Mouse (Mus musculus) forebrain, embryonic 16.5 days (tissue): ENCODE results near the gene Arhgef10l. TPM values are rescaled to one million over a fixed set of nuclear protein-coding genes. Genes with fewer than 3 reads are reported as not detected.

Source experiments
- ATAC-seq: fragments of 200-750 bp; cut with Nextera tagmentation; 2 replicates; pipeline ENCODE4 v1.8.0; 2017; ENCODE audit warnings: mild to moderate bottlenecking, moderate library complexity
- H3K27ac ChIP-seq: fragments of 300-500 bp; sonication (generic); 2 replicates; pipeline ENCODE4 v1.5.1; 2014; ENCODE audit warnings: low read length, control low read depth
- H3K27me3 ChIP-seq: fragments of 300-500 bp; sonication (generic); replicated peaks from 2 replicates; pipeline ENCODE4 v1.6.1; 2014; ENCODE audit warnings: low read length; ENCODE audit not compliant: control insufficient read depth, insufficient read depth
- H3K36me3 ChIP-seq: fragments of 300-500 bp; sonication (generic); 2 replicates; pipeline ENCODE4 v1.6.1; 2014; ENCODE audit not compliant: control insufficient read depth, insufficient read depth
- H3K4me1 ChIP-seq: fragments of 300-500 bp; sonication (generic); replicated peaks from 2 replicates; pipeline ENCODE4 v1.6.1; 2014; ENCODE audit warnings: low read length; ENCODE audit not compliant: control insufficient read depth, insufficient read depth
- H3K4me2 ChIP-seq: fragments of 300-500 bp; sonication (generic); 2 replicates; pipeline ENCODE4 v1.6.1; 2014; ENCODE audit warnings: mild to moderate bottlenecking, low read length, control low read depth
- H3K4me3 ChIP-seq: fragments of 300-500 bp; sonication (generic); replicated peaks from 2 replicates; pipeline ENCODE4 v1.5.1; 2014; ENCODE audit warnings: mild to moderate bottlenecking, low read length, control low read depth
- H3K9ac ChIP-seq: fragments of 300-500 bp; sonication (generic); replicated peaks from 2 replicates; pipeline ENCODE4 v1.6.1; 2014; ENCODE audit warnings: low read depth, low read length, control low read depth
- H3K9me3 ChIP-seq: fragments of 300-500 bp; sonication (generic); 2 replicates; pipeline ENCODE4 v1.6.1; 2016; ENCODE audit warnings: low read length; ENCODE audit not compliant: control insufficient read depth
- WGBS: fragments of 180-500 bp; shearing (Covaris S2); extraction: QIAGEN DNeasy Blood & Tissue Kit; methylation state at CpG from one replicate; pipeline ENCODE4 v1.1.7; 2014; 5-methylcytosine and 5-hydroxymethylcytosine counted together
- polyA plus RNA-seq: library from polyadenylated mRNA; unstranded; fragments of >200 nt; fragmentation: Nextera tagmentation; extraction: Ambion mirVana; gene quantifications from 2 replicates; pipeline ENCODE4 v1.2.1, GENCODE M21; 2015

Arhgef10l gene
- polyA plus RNA-seq, 1 experiment from 2014 or later = 23.0 TPM

- no peak for ATAC-seq
- 72% methylated on average over 10 of the region's 10 CpGs for WGBS
- Histone ChIP-seq H3K4me1 (peaks cover 14% of the 10 kb centered on the region), H3K36me3 (no peaks in the 10 kb centered on the region), H3K4me3 (no peak overlapping the region), H3K27ac (no peak overlapping the region), H3K9ac (no peak overlapping the region), H3K27me3 (no peaks in the 10 kb centered on the region), H3K4me2 (no peak overlapping the region), H3K9me3 (no peaks in the 10 kb centered on the region)
Observed at GRCm38 (mm10) chr4:140525674-140526177, 140.1 kb downstream of the Arhgef10l start.

GRCm38 (mm10) chr4:140524927-140525326, 140.9 kb downstream of the Arhgef10l start:
- Histone ChIP-seq H3K27ac (no peak overlapping the region), H3K4me2 (no peak overlapping the region), H3K9me3 (no peaks in the 10 kb centered on the region), H3K27me3 (no peaks in the 10 kb centered on the region), H3K4me3 (no peak overlapping the region), H3K9ac (no peak overlapping the region), H3K36me3 (no peaks in the 10 kb centered on the region), H3K4me1 (peaks cover 10% of the 10 kb centered on the region)
- 82% methylated on average over 13 of the region's 13 CpGs for WGBS
- no peak for ATAC-seq

- no peak overlapping the region for H3K9ac ChIP-seq
- H3K4me2 ChIP-seq = no peak overlapping the region
- H3K9me3 ChIP-seq = no peaks in the 10 kb centered on the region
- H3K4me3 ChIP-seq = no peak overlapping the region
- 98% methylated on average over 4 of the region's 4 CpGs for WGBS
- no peaks in the 10 kb centered on the region for H3K4me1 ChIP-seq
- ATAC-seq = no peak
- H3K27ac ChIP-seq = no peak overlapping the region
- no peaks in the 10 kb centered on the region for H3K36me3 ChIP-seq
- no peaks in the 10 kb centered on the region for H3K27me3 ChIP-seq
Observed at GRCm38 (mm10) chr4:140522873-140523272, 142.9 kb downstream of the Arhgef10l start.

- Histone ChIP-seq H3K27ac (no peak overlapping the region), H3K9ac (no peak overlapping the region), H3K27me3 (no peaks in the 10 kb centered on the region), H3K4me3 (no peak overlapping the region), H3K4me1 (no peaks in the 10 kb centered on the region), H3K9me3 (no peaks in the 10 kb centered on the region), H3K4me2 (no peak overlapping the region), H3K36me3 (peaks cover 9% of the 10 kb centered on the region)
- no peak for ATAC-seq
- WGBS = 92% methylated on average over 9 of the region's 9 CpGs
Observed at GRCm38 (mm10) chr4:140520719-140521118, 145.1 kb downstream of the Arhgef10l start.

- H3K27me3 ChIP-seq = no peaks in the 10 kb centered on the region
- H3K36me3 ChIP-seq = peaks cover 18% of the 10 kb centered on the region
- H3K4me3 ChIP-seq = no peak overlapping the region
- H3K9ac ChIP-seq = no peak overlapping the region
- H3K4me2 ChIP-seq = no peak overlapping the region
- no peak for ATAC-seq
- WGBS = 76% methylated on average over 4 of the region's 4 CpGs
- H3K9me3 ChIP-seq = no peaks in the 10 kb centered on the region
- H3K4me1 ChIP-seq = no peaks in the 10 kb centered on the region
- no peak overlapping the region for H3K27ac ChIP-seq
Observed at GRCm38 (mm10) chr4:140513797-140514196, 152.0 kb downstream of the Arhgef10l start.

- ATAC-seq = no peak
- H3K27me3 ChIP-seq = no peaks in the 10 kb centered on the region
Observed at GRCm38 (mm10) chr4:140509856-140510255, 156.0 kb downstream of the Arhgef10l start.

GRCm38 (mm10) chr4:140507172-140507714, 158.6 kb downstream of the Arhgef10l start:
- WGBS = 34% methylated on average over 15 of the region's 15 CpGs
- H3K27ac ChIP-seq = no peak overlapping the region

More at GRCm38 (mm10) chr4:140509856-140510255, 156.0 kb downstream of the Arhgef10l start:
- Histone ChIP-seq H3K4me3 (no peak overlapping the region), H3K9ac (no peak overlapping the region), H3K9me3 (no peaks in the 10 kb centered on the region), H3K4me2 (no peak overlapping the region), H3K36me3 (peaks cover 5% of the 10 kb centered on the region), H3K27ac (no peak overlapping the region), H3K4me1 (peaks cover 24% of the 10 kb centered on the region)

GRCm38 (mm10) chr4:140505608-140506002, 160.2 kb downstream of the Arhgef10l start:
- H3K4me3 ChIP-seq = no peak overlapping the region
- H3K4me2 ChIP-seq = 0 out of 2 replicates have a peak overlapping the region, but pooled peaks have one; percentile 1
- H3K27ac ChIP-seq = peak overlapping the region; percentile 75
- no peaks in the 10 kb centered on the region for H3K9me3 ChIP-seq
- H3K36me3 ChIP-seq = no peaks in the 10 kb centered on the region
- peak; percentile 41 for ATAC-seq
- H3K9ac ChIP-seq = no peak overlapping the region
- H3K27me3 ChIP-seq = no peaks in the 10 kb centered on the region
- WGBS = 33% methylated on average over 3 of the region's 3 CpGs
- H3K4me1 ChIP-seq = peaks cover 34% of the 10 kb centered on the region

More at GRCm38 (mm10) chr4:140507172-140507714, 158.6 kb downstream of the Arhgef10l start:
- Histone ChIP-seq H3K4me1 (peaks cover 34% of the 10 kb centered on the region), H3K27me3 (no peaks in the 10 kb centered on the region), H3K4me3 (no peak overlapping the region), H3K36me3 (no peaks in the 10 kb centered on the region), H3K9ac (no peak overlapping the region), H3K4me2 (no peak overlapping the region), H3K9me3 (no peaks in the 10 kb centered on the region)
- ATAC-seq = peak; percentile 18; the same call in 1 of the 2 replicates

GRCm38 (mm10) chr4:140504921-140505607, 160.7 kb downstream of the Arhgef10l start:
- Histone ChIP-seq H3K36me3 (no peaks in the 10 kb centered on the region), H3K27me3 (no peaks in the 10 kb centered on the region), H3K4me1 (peaks cover 34% of the 10 kb centered on the region), H3K27ac (peak overlapping the region; percentile 75), H3K4me2 (0 out of 2 replicates have a peak overlapping the region, but pooled peaks have one; percentile 1), H3K9ac (no peak overlapping the region), H3K4me3 (no peak overlapping the region), H3K9me3 (no peaks in the 10 kb centered on the region)
- 18% methylated on average over 19 of the region's 19 CpGs for WGBS
- ATAC-seq = peak; percentile 78
